ENCODE assay signal across 10 mouse cellular contexts in genomic region chr2:23041457-23041856, GRCm38 (mm10). TPM values are rescaled to one million over a fixed set of nuclear protein-coding genes. Genes with fewer than 3 reads are reported as not detected.
A peak's percentile ranks its signal among the peaks of the same experiment; 100 is the strongest.
DNase-seq lines count a peak whose midpoint lies in the region; ATAC-seq lines count a peak whose summit lies in the region.
"Had no signal": no experiment of that assay in that cellular context is flagged by ENCODE, and none has a peak within 500 bp of the region (broad histone marks: within the 10 kb centered on the region; RNA-seq: fewer than 3 reads in every experiment).

No protein-coding gene starts in this region.

- DNase-seq in heart, adult 8-10 months (ENCODE audit: low spot score) = peak; percentile 19
- no peak for DNase-seq in heart, postnatal 4 days
- DNase-seq in spleen, postnatal 36 days (ENCODE audit: low spot score in 2 of 2) = peak; percentile 75 to 82
- DNase-seq in spleen, adult 12 weeks (ENCODE audit: low spot score) = no peak
- no peak for DNase-seq in T-cell, adult 2 months (ENCODE audit: low spot score)
- no peak for DNase-seq in left cerebral cortex, adult 11 months (ENCODE audit: low spot score)
- DNase-seq: cerebellum, postnatal 36 days; layer of hippocampus, postnatal 36 days had no signal

- peak; percentile 48; the same call in 1 of the 2 replicates for ATAC-seq in neutrophil, adult 5-6 weeks (ENCODE audit: extremely low read depth, insufficient number of reproducible peaks, low FRiP score, poor library complexity, severe bottlenecking)
- no peak for ATAC-seq in erythroblast, adult 5-6 weeks (replicated peaks; ENCODE audit: low FRiP score, poor library complexity, severe bottlenecking)

RNA-seq across cellular contexts. Expression of gene Abi1, which starts 1.4 kb away (rescaled TPM):
- 10 to 100 TPM; 21.1 to 21.9 (median 21.5) TPM for total RNA-seq in heart, adult 8-10 months (2022)
- total RNA-seq in heart, postnatal 4 days (2021) = 10 to 100 TPM; 34.3 to 34.9 TPM
- 242 and 261 TPM in 2 replicates for total RNA-seq in neutrophil, adult 5-6 weeks (2017)
- 44.4 and 53.1 TPM in 2 replicates for total RNA-seq in erythroblast, adult 5-6 weeks (2015; ENCODE audit: low replicate concordance)
- total RNA-seq in erythroblast, adult 5-6 weeks (2017; ENCODE audit: low replicate concordance) = 53.5 and 75.7 TPM in 2 replicates

RNA-seq across cellular contexts. Expression of gene Acbd5, which starts 26.5 kb away (rescaled TPM):
- 10 to 100 TPM; 23.9 to 26.8 (median 25.4) TPM for total RNA-seq in heart, adult 8-10 months (2022)
- total RNA-seq in heart, postnatal 4 days (2021) = 10 to 100 TPM; 24.0 to 27.1 TPM
- 137 and 156 TPM in 2 replicates for total RNA-seq in neutrophil, adult 5-6 weeks (2017)
- 46.5 and 50.8 TPM in 2 replicates for total RNA-seq in erythroblast, adult 5-6 weeks (2015; ENCODE audit: low replicate concordance)
- 86.6 and 127 TPM in 2 replicates for total RNA-seq in erythroblast, adult 5-6 weeks (2017; ENCODE audit: low replicate concordance)

Comparison
In these comparisons a context has a peak if more than half of its experiments do, and no peak if none do; other contexts are left out.
1. DNase-seq: peak in heart, adult 8-10 months (single experiment) and spleen, postnatal 36 days (2 of 2); none in heart, postnatal 4 days (single experiment), spleen, adult 12 weeks (single experiment), T-cell, adult 2 months (single experiment) and left cerebral cortex, adult 11 months (single experiment).